Mouse (Mus musculus): Measurements from ENCODE around the gene Tas1r3.

DNA sequence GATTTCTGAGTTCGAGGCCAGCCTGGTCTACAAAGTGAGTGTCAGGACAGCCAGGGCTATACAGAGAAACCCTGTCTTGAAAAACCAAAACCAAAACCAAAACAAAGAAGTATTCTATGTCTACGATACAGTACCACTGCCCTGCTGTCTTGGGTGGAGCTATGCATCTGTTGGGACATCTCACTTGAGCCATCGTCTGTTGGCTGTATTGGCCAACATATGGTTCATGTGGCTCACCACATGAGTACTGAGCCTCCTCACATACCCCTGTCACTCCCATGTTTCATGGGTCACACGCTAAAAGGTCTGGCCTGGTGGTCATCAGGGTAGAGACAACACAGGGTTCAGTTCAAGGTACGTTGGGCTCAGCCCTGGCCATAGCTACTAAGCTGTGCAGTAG is 23.2 kb upstream of the Tas1r3 start:
- no peak for TF ChIP-seq CTCF (IDR thresholded peaks at IDR 0.05; ENCODE audit: low read depth, low read length)
- TF ChIP-seq TAL1 (conservative IDR thresholded peaks at IDR 0.05; ENCODE audit: low read depth, low read length) = no peak
- TF ChIP-seq GATA1 (IDR thresholded peaks at IDR 0.05; ENCODE audit: borderline replicate concordance, low read length) = no peak
- TF ChIP-seq POLR2AphosphoS5 (IDR thresholded peaks at IDR 0.05; ENCODE audit: insufficient replicate concordance, low read depth, low read length) = no peak

Measured in G1E (cell line).